Mouse (Mus musculus) left cerebral cortex, postnatal 14 days (tissue): ENCODE measurements at regions not wholly inside any gene's neighbourhood (a gene's known extent, or its start where the extent isn't known, plus 50 kb on each side); places are given as distances from the start of the nearest gene placed in this dataset.

ENCODE experiments used
- DNase-seq, 2 experiments: peaks; one replicate each; pipeline ENCODE4 v3.0.0; 2021 to 2022; ENCODE audit warnings: low spot score in 2 of 2, mixed read lengths in 1 of 2
- intact Hi-C: fragments of 180-260 bp; cut with DNase I; formaldehyde crosslinking; loops from one replicate; pipeline ENCODE4 v1.15.1; 2025

- DNase-seq: no peak
- intact Hi-C loops: no loop called here
Measured at GRCm38 (mm10) chr1:42186295-42186694, 509.3 kb upstream of the Pou3f3 start.

- DNase-seq: no peak
- intact Hi-C loops: no loop called here
Measured at GRCm38 (mm10) chr1:42228098-42228497, 467.5 kb upstream of the Pou3f3 start.

GRCm38 (mm10) chr1:42229711-42230110, 465.9 kb upstream of the Pou3f3 start:
- intact Hi-C loops: no loop called here
- peak in 1 of 2 experiments; percentile 34 for DNase-seq

GRCm38 (mm10) chr1:42230469-42231040, 465.0 kb upstream of the Pou3f3 start:
- intact Hi-C loops: no loop called here

GRCm38 (mm10) chr1:42231091-42231490, 464.5 kb upstream of the Pou3f3 start:
- intact Hi-C loops: no loop called here
- no peak for DNase-seq

More at GRCm38 (mm10) chr1:42230469-42231040, 465.0 kb upstream of the Pou3f3 start:
- DNase-seq: peak in 1 of 2 experiments; percentile 44

GRCm38 (mm10) chr1:42231897-42232296, 463.7 kb upstream of the Pou3f3 start:
- intact Hi-C loops: no loop called here
- no peak for DNase-seq

- DNase-seq: no peak
- intact Hi-C loops: no loop called here
Measured at GRCm38 (mm10) chr1:42232716-42233115, 462.9 kb upstream of the Pou3f3 start.

GRCm38 (mm10) chr1:42233289-42233688, 462.3 kb upstream of the Pou3f3 start:
- DNase-seq: no peak
- intact Hi-C loops: no loop called here

- intact Hi-C loops: no loop called here
Measured at GRCm38 (mm10) chr1:42236466-42237010, 459.0 kb upstream of the Pou3f3 start.

GRCm38 (mm10) chr1:42238408-42238807, 457.2 kb upstream of the Pou3f3 start:
- no peak for DNase-seq
- intact Hi-C loops: no loop called here

More at GRCm38 (mm10) chr1:42236466-42237010, 459.0 kb upstream of the Pou3f3 start:
- DNase-seq: no peak

- DNase-seq: no peak
- intact Hi-C loops: loop anchor here (5.0 to 10.0 kb wide), 3 partner anchors 339 to 1366 kb away; no protein-coding TSS in a partner anchor
Measured at GRCm38 (mm10) chr1:42241172-42241571, 454.4 kb upstream of the Pou3f3 start.

GRCm38 (mm10) chr1:42241601-42242220, 453.9 kb upstream of the Pou3f3 start:
- no peak for DNase-seq
- intact Hi-C loops: loop anchor here (5.0 to 10.0 kb wide), 3 partner anchors 339 to 1367 kb away; no protein-coding TSS in a partner anchor

GRCm38 (mm10) chr1:42242586-42243457, 452.7 kb upstream of the Pou3f3 start:
- intact Hi-C loops: loop anchor here (5.0 to 10.0 kb wide), 3 partner anchors 341 to 1368 kb away; no protein-coding TSS in a partner anchor
- DNase-seq: no peak

GRCm38 (mm10) chr1:42243458-42243855, 452.1 kb upstream of the Pou3f3 start:
- peak in 1 of 2 experiments; percentile 38 for DNase-seq
- intact Hi-C loops: loop anchor here (5.0 to 10.0 kb wide), 3 partner anchors 341 to 1369 kb away; no protein-coding TSS in a partner anchor

- intact Hi-C loops: loop anchor here (5.0 to 10.0 kb wide), 3 partner anchors 342 to 1369 kb away; no protein-coding TSS in a partner anchor
- peak in 1 of 2 experiments; percentile 28 for DNase-seq
Measured at GRCm38 (mm10) chr1:42243878-42244277, 451.7 kb upstream of the Pou3f3 start.

GRCm38 (mm10) chr1:42252386-42252785, 443.2 kb upstream of the Pou3f3 start:
- intact Hi-C loops: no loop called here

GRCm38 (mm10) chr1:42253786-42254185, 441.8 kb upstream of the Pou3f3 start:
- no peak for DNase-seq
- intact Hi-C loops: no loop called here

More at GRCm38 (mm10) chr1:42252386-42252785, 443.2 kb upstream of the Pou3f3 start:
- no peak for DNase-seq

GRCm38 (mm10) chr1:42256911-42257595, 438.5 kb upstream of the Pou3f3 start:
- DNase-seq: no peak
- intact Hi-C loops: loop anchor here (5.0 kb wide), 1 partner anchor 445 kb away; no protein-coding TSS in a partner anchor
